Mouse (Mus musculus) megakaryocyte, embryonic 14.5 days (primary cell): ENCODE measurements at regions not wholly inside any gene's neighbourhood (a gene's known extent, or its start where the extent isn't known, plus 50 kb on each side); places are given as distances from the start of the nearest gene placed in this dataset.

Source experiments
- H3K27me3 ChIP-seq: replicated peaks from 2 replicates; pipeline ENCODE3; 2012; ENCODE audit warnings: inconsistent platforms
- H3K36me3 ChIP-seq: replicated peaks from 2 replicates; pipeline ENCODE3; 2012; ENCODE audit warnings: low read length, inconsistent platforms, mixed read lengths
- H3K4me1 ChIP-seq: 2 replicates; pipeline ENCODE4 v1.6.1; 2012; ENCODE audit warnings: inconsistent platforms
- H3K4me3 ChIP-seq: replicated peaks from 2 replicates; pipeline ENCODE3; 2012; ENCODE audit warnings: moderate library complexity, mild to moderate bottlenecking, inconsistent platforms
- H3K9me3 ChIP-seq: 2 replicates; pipeline ENCODE4 v1.6.1; 2012; ENCODE audit warnings: inconsistent platforms
- FLI1 ChIP-seq: IDR thresholded peaks from 2 replicates; pipeline ENCODE4 v1.6.1; 2012; ENCODE audit warnings: low read length, inconsistent platforms, mixed read lengths
- GATA1 ChIP-seq: IDR thresholded peaks from 3 replicates; pipeline ENCODE4 v1.6.1; 2012; ENCODE audit warnings: mixed read lengths, low read length, inconsistent platforms, borderline replicate concordance

GRCm38 (mm10) chr19:42673133-42673532, 60.5 kb upstream of the Loxl4 start:
- Histone ChIP-seq H3K9me3 (peaks cover 35% of the 10 kb centered on the region), H3K36me3 (no peaks in the 10 kb centered on the region), H3K4me1 (peaks cover 44% of the 10 kb centered on the region), H3K4me3 (no peak overlapping the region), H3K27me3 (peaks cover 59% of the 10 kb centered on the region)
- TF ChIP-seq FLI1 (no peak), GATA1 (no peak)

DNA sequence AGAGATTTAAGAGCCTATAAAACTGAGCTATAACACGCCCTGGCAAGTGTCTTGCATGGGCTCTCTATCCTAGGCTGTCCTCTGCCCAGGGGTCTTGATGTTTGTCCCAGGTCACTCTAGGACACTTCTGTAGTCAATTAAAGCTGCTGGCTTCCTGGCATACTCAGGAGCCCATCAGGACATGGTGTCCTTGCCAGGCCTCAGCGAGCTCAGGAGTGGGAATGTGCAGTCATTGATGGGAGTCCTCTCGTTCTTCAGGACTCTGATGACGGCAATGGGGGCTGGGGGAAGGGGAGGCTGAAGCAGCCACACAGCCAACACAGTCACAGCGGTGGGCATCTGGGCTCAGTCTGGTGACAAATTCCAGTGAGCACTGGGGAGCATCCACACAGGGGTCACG, 57.3 kb upstream of the Loxl4 start:
- no peak for TF ChIP-seq FLI1
- TF ChIP-seq GATA1 = no peak
- Histone ChIP-seq H3K4me1 (peaks cover 32% of the 10 kb centered on the region), H3K4me3 (no peak overlapping the region), H3K9me3 (peaks cover 26% of the 10 kb centered on the region), H3K36me3 (no peaks in the 10 kb centered on the region), H3K27me3 (peaks cover 64% of the 10 kb centered on the region)

DNA sequence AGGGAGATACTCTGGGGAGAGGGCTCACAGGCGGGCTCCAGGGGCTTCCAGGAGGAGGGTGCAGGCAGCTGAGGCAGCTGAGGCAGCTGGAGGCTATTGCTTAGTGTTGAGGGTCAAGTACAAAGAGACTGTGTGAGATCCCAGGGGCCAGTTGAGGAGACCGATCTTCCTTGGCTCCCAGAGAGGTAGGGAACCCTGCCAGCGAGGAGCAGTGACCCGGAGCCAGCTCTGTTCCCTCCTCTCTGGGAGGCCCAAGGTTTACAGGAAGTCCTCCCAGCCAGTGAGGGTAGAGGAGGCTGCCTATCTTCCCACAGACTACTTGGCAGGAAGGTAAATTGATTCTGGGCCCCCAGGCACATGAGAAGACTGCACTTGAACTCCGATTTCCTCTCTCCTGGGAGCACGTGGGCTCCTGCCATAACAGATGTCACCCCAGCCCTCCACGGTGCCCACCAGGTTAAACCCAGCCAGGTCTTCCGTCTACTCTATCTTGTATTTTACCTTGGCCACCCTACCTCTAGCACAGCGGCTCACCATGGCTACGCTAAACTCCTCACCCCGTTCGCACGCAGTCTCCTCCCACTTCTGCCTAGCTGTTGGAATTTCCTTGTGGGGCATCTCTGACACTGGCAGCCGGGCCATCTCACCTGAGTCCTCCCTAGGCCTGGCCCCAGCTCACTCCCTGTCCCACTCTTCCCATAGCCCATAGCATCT, 55.9 kb upstream of the Loxl4 start:
- Histone ChIP-seq H3K27me3 (peaks cover 57% of the 10 kb centered on the region), H3K4me3 (no peak overlapping the region), H3K4me1 (peaks cover 35% of the 10 kb centered on the region), H3K9me3 (peaks cover 24% of the 10 kb centered on the region), H3K36me3 (no peaks in the 10 kb centered on the region)
- TF ChIP-seq FLI1 (no peak), GATA1 (no peak)

- H3K4me1 ChIP-seq = peaks cover 52% of the 10 kb centered on the region
- no peak overlapping the region for H3K4me3 ChIP-seq
- H3K9me3 ChIP-seq = peaks cover 24% of the 10 kb centered on the region
- TF ChIP-seq GATA1 (no peak), FLI1 (no peak)
- H3K27me3 ChIP-seq = peaks cover 46% of the 10 kb centered on the region
- H3K36me3 ChIP-seq = no peaks in the 10 kb centered on the region
Measured at GRCm38 (mm10) chr19:42666906-42667305, 54.3 kb upstream of the Loxl4 start.
